Mouse (Mus musculus) midbrain, embryonic 10.5 days (tissue): ENCODE data around the gene Toporsl. TPM values are rescaled to one million over a fixed set of nuclear protein-coding genes. Genes with fewer than 3 reads are reported as not detected.
A peak's percentile ranks its signal among the peaks of the same experiment; 100 is the strongest.

Experiments used
- DNase-seq: peaks from one replicate; pipeline ENCODE4 v3.0.0-alpha.2; 2017; ENCODE audit warnings: low spot score
- H3K27ac ChIP-seq: fragments of 300-500 bp; sonication (generic); replicated peaks from 2 replicates; pipeline ENCODE4 v1.5.1; 2016; ENCODE audit warnings: mild to moderate bottlenecking
- H3K27me3 ChIP-seq: fragments of 300-500 bp; sonication (generic); 2 replicates; pipeline ENCODE4 v1.6.1; 2016; ENCODE audit warnings: low read depth, mild to moderate bottlenecking; ENCODE audit not compliant: poor library complexity, severe bottlenecking
- H3K36me3 ChIP-seq: fragments of 300-500 bp; sonication (generic); 2 replicates; pipeline ENCODE4 v1.6.1; 2016; ENCODE audit warnings: mild to moderate bottlenecking, moderate library complexity
- H3K4me1 ChIP-seq: fragments of 300-500 bp; sonication (generic); 2 replicates; pipeline ENCODE4 v1.6.1; 2016
- H3K4me3 ChIP-seq: fragments of 300-500 bp; sonication (generic); 2 replicates; pipeline ENCODE4 v1.5.1; 2016; ENCODE audit warnings: mild to moderate bottlenecking, moderate library complexity
- H3K9me3 ChIP-seq: fragments of 300-500 bp; sonication (generic); replicated peaks from 2 replicates; pipeline ENCODE4 v1.6.1; 2016; ENCODE audit warnings: mild to moderate bottlenecking
- WGBS: fragments of 180-500 bp; shearing (Covaris S2); methylation state at CpG from one replicate; pipeline ENCODE4 v1.1.7; 2016; 5-methylcytosine and 5-hydroxymethylcytosine counted together
- polyA plus RNA-seq: library from polyadenylated mRNA; unstranded; fragments of >200 nt; fragmentation: Nextera tagmentation; extraction: Ambion mirVana; gene quantifications from 2 replicates; pipeline ENCODE4 v1.2.1, GENCODE M21; 2016

The Toporsl gene
- 0.04 TPM in 1 of 2 replicates, not detected in the other for polyA plus RNA-seq

DNA sequence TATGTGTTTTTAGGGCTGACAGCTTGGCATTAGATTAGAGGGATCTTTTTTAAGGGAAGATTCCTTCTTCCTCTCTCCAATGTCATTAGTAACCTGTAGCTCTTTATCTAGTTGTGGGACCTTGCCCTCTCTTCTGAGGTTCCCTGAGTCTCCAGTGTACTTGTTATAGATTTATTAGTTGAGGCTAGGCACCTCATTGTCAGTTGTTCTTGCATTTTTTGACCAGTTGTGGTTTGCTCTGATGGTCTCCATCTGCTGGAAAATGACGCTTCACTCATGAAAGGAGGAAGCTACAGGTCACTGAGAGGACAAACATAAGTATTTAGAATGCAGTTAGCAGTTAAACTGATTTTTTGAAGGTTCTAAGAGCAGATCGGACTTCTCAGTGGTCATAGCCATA lies at the start of gene Toporsl:
TSS of gene Toporsl (plus strand) at position 348 of the 400 bp plus-strand sequence.
- Histone ChIP-seq H3K27ac (no peak within 1 kb of the TSS), H3K4me1 (no peaks in the 10 kb centered on the region), H3K9me3 (no peaks in the 10 kb centered on the region), H3K4me3 (no peak within 1 kb of the TSS), H3K27me3 (no peaks in the 10 kb centered on the region), H3K36me3 (no peaks in the 10 kb centered on the region)
- no peak for DNase-seq
- WGBS: 86% methylated on average over 2 of the region's 2 CpGs

DNA sequence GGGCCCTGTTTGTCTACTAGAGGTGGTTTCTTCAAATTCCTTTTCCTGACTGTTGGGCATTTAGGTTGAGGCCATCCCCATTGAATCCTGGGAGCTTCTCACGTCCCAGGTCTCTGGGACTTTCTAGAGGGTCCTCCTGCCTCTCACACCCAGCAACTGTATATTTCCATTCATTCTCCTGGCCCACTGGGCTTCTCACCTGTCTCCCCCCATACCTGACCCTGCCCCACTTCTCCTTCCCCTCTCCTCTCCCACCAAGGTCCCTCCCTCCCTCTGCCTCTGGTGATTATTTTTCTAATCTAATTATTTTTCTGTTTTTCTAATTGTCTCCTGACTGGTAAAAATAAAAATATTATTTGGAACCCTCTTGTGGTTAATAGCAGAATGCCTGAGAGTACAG lies 38.4 kb upstream of the Toporsl start:
- no peaks in the 10 kb centered on the region for H3K36me3 ChIP-seq
- H3K27me3 ChIP-seq: no peaks in the 10 kb centered on the region
- DNase-seq: no peak
- no peak overlapping the region for H3K4me3 ChIP-seq
- WGBS: 59% methylated on average over 1 of the region's 1 CpGs
- H3K27ac ChIP-seq: peak overlapping the region; percentile 69; the same call in 1 of the 2 replicates
- H3K9me3 ChIP-seq: no peaks in the 10 kb centered on the region
- H3K4me1 ChIP-seq: peaks cover 17% of the 10 kb centered on the region

DNA sequence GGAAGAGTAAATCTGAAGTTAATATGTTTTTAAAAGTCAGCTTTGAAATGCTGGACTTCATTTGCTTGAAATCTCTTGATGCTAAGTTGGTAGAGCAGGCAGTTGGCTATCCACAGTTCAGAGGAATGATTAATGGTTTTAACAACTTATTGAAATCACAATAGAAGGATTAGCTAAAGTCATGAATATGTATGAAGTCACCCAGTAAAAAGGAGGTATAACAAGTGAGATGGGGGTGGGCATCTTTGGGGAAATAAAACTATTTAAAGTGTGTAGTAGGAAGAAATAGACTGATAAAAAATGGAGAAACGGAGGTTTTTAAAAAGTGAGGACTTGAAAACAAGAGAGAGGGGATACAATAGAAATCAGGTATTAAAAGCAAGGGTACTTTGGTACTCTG lies 38.0 kb upstream of the Toporsl start:
- Histone ChIP-seq H3K9me3 (no peaks in the 10 kb centered on the region), H3K4me3 (no peak overlapping the region), H3K4me1 (peaks cover 17% of the 10 kb centered on the region), H3K27me3 (no peaks in the 10 kb centered on the region), H3K36me3 (no peaks in the 10 kb centered on the region), H3K27ac (peak overlapping the region; percentile 69; the same call in 1 of the 2 replicates)
- WGBS: 14% methylated on average over 1 of the region's 1 CpGs
- no peak for DNase-seq

DNA sequence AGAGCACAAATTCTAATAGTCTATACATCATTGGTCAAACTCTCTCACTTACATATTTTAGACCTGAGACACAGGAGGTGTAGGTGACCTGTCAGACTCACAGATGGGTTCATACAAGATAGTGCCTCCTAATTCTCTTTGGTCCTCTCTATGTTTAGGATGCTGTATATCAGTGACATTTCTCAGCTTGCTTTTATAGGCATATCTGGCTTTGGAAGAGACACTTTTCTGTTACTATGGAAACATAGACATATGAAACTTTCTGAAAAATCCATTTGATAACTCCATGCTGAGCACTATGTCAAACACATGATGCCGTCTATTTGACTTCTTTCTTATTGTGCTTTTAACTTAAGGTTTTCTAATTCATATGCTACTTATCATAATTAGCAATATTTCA lies 32.2 kb upstream of the Toporsl start:
- no peaks in the 10 kb centered on the region for H3K9me3 ChIP-seq
- H3K27ac ChIP-seq: no peak overlapping the region
- H3K27me3 ChIP-seq: no peaks in the 10 kb centered on the region
- no peak overlapping the region for H3K4me3 ChIP-seq
- H3K36me3 ChIP-seq: no peaks in the 10 kb centered on the region
- WGBS: 84% methylated on average over 1 of the region's 1 CpGs
- no peak for DNase-seq
- H3K4me1 ChIP-seq: no peaks in the 10 kb centered on the region

DNA sequence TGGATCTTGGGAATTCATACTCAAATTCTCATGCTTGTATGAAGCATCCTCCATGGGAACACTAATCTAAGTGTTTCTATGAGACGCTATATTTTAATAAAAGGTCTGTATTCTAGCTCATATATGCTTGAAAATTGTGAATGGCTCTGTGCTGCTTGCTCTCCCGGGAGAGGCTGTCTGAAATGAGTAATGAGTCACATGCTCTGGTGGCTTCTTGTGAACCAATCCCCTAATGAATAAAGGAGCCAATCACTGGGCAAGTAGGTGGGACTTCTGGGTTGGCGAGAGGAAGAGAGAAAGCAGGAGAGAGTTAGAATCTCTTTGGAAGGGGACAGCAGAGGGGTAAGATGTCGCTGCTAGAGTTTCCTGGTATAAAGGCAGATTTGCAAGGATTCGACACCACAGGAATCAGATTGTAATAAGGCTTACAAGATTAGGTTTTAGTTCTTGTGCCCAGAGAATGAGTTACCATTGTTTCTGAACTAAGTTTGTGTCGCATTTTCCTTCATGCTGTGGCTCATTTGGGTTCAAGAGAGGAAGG lies 9.8 kb upstream of the Toporsl start:
- Histone ChIP-seq H3K4me1 (no peaks in the 10 kb centered on the region), H3K4me3 (no peak overlapping the region), H3K27me3 (no peaks in the 10 kb centered on the region), H3K27ac (no peak overlapping the region), H3K9me3 (no peaks in the 10 kb centered on the region), H3K36me3 (no peaks in the 10 kb centered on the region)
- no peak for DNase-seq
- WGBS: 76% methylated on average over 6 of the region's 6 CpGs

DNA sequence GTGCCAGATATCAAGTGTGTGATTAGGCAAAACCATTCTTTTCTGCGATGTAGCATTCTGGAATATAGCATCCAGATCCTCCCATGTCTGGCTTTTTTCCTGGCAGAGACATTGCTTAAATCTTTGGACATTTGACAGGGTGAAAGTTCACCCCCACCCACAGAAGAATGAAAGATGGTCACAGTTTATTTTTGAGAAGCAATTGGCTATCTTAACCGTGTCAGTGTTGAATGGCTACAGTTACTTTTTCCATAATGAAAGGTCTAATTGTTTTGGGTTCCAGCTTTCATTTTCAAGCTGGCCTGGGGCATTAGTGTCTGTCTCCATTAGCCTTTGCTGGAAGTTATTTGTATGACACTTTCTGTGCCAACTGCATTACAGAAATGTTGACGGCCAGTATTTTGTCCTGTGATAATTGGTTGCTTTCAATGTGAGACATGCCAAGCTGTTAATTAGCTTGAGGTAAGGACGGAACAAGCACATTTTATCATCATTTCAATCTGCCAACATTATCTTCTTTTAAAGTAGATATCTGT lies 2.2 kb upstream of the Toporsl start:
- DNase-seq: no peak

DNA sequence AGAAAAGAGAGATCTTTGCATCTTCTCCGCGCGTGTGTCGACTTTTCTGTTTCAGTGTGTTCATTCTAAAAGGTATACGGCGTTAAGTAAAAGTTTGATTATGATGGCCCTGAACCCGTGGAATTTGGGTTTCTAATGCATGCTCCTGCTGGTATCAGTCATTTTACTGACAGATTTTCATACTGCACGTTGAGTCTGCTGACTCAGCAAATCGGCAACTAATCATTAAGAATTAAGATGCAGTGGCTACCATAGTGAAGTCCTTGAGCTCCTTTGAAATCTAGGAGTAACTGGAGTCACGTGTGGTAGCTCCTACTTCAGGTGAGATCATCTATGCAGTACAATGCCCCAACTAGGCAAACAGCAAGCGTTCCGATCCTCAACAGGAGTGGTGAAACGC lies 1.4 kb upstream of the Toporsl start:
- WGBS: 93% methylated on average over 13 of the region's 13 CpGs
- H3K27ac ChIP-seq: no peak overlapping the region
- no peak for DNase-seq

More for the DNA sequence above, 2.2 kb upstream of the Toporsl start:
- Histone ChIP-seq H3K36me3 (no peaks in the 10 kb centered on the region), H3K4me1 (no peaks in the 10 kb centered on the region), H3K27me3 (no peaks in the 10 kb centered on the region), H3K27ac (no peak overlapping the region), H3K4me3 (no peak overlapping the region), H3K9me3 (no peaks in the 10 kb centered on the region)
- 88% methylated on average over 4 of the region's 4 CpGs for WGBS

DNA sequence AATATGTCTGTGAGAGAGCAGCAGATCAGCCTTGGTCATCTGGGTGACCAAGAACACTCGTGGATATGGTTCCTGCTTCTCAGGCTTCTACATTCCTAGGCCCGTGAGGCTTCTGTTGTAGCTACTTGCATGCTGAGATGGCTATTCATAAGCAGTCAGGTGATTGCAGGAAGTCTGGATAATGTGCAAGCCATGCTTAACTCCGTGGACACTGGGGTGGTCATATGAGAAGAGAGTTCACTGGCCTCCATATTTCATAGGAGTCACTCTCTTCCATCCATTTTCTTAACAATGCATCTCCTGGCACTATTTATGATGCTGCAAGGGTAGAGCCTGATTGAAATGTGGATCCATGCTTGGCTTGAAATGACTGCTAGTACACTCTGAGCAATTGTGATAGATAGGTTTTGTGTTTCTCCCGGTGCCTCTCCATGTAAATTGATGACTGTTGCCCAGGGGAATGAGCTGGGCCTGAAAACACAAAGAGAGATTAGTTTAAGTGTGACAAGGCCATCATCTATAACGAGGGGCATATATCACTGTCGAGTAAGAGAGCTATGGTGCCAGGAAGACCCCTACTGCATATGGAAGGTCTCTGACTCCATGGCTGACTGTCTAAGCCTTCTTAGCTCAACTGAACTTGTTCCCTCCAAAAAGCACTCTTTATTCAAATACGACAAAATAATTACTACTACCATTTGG lies 2.3 kb downstream of the Toporsl start:
- 79% methylated on average over 7 of the region's 7 CpGs for WGBS
- Histone ChIP-seq H3K27ac (no peak overlapping the region), H3K4me1 (no peaks in the 10 kb centered on the region), H3K27me3 (no peaks in the 10 kb centered on the region), H3K9me3 (no peaks in the 10 kb centered on the region), H3K4me3 (no peak overlapping the region), H3K36me3 (no peaks in the 10 kb centered on the region)
- DNase-seq: no peak

More for the DNA sequence above, 1.4 kb upstream of the Toporsl start:
- H3K9me3 ChIP-seq: no peaks in the 10 kb centered on the region
- H3K27me3 ChIP-seq: no peaks in the 10 kb centered on the region
- H3K36me3 ChIP-seq: no peaks in the 10 kb centered on the region
- H3K4me3 ChIP-seq: no peak overlapping the region
- no peaks in the 10 kb centered on the region for H3K4me1 ChIP-seq

DNA sequence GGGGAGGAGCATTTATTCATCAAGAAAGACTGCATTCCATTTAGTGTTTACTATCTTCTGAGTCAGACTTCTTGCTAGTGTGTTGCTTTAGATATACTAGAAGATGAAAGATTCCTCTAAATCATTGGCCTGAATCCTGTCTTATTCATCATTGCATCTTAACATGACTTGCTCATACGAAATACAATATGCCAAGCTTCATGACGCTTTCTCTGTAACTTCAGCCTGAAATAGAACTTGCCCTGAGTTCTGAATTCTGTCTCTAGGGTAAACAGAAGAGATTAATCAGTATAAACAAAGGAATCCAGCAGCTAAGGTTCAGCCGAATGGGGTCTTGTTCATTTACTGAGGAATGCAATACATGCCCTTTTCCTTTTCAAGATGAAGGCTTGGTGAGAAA lies 10.8 kb downstream of the Toporsl start:
- Histone ChIP-seq H3K4me1 (no peaks in the 10 kb centered on the region), H3K9me3 (no peaks in the 10 kb centered on the region), H3K4me3 (no peak overlapping the region), H3K27me3 (no peaks in the 10 kb centered on the region), H3K36me3 (no peaks in the 10 kb centered on the region), H3K27ac (no peak overlapping the region)
- WGBS: 72% methylated on average over 3 of the region's 3 CpGs
- no peak for DNase-seq

DNA sequence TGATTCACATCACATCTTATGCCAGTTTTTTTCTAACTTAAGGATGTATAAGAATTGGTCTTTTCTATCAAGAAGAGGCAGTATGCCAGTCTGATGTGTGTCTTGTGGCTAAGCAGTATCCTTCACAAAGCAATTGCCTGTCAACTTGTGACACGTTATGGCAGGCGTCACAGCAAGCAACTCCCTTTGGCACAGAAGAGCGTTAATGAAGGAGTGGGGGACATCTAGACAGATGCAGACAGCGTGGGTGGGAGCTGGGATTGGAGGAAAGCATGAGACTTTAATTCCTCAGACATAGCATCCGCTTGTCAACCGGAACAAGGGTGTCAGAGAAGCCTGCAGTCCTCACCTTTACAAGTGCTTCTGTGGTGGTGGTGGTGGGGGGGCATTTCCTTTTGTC lies 38.9 kb downstream of the Toporsl start:
- Histone ChIP-seq H3K27me3 (no peaks in the 10 kb centered on the region), H3K36me3 (no peaks in the 10 kb centered on the region), H3K27ac (no peak overlapping the region), H3K9me3 (no peaks in the 10 kb centered on the region), H3K4me1 (no peaks in the 10 kb centered on the region), H3K4me3 (no peak overlapping the region)
- no peak for DNase-seq
- 89% methylated on average over 6 of the region's 6 CpGs for WGBS

DNA sequence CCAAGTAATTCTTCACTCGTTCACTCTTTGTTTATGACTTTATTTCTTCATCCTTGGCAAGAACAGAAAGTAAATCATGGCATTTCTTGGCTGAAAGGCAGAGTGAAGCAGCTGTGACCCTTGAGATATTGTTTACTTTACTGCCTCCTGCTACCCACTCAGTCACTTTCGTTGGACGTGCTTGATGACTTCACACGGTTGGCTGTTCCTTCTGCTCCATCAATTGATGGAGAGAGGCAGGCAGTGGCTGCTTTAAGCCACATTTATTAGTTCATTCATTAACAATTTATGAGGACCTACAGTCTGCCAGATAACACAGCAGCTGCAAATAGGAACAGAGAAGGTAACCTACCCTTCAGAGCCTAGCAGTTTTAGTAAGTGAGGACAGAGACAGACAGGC lies 51.7 kb downstream of the Toporsl start:
- H3K4me1 ChIP-seq: no peaks in the 10 kb centered on the region
- H3K36me3 ChIP-seq: no peaks in the 10 kb centered on the region
- no peak for DNase-seq
- H3K9me3 ChIP-seq: no peaks in the 10 kb centered on the region
- 81% methylated on average over 4 of the region's 4 CpGs for WGBS
- no peak overlapping the region for H3K4me3 ChIP-seq
- H3K27ac ChIP-seq: no peak overlapping the region
- H3K27me3 ChIP-seq: no peaks in the 10 kb centered on the region

DNA sequence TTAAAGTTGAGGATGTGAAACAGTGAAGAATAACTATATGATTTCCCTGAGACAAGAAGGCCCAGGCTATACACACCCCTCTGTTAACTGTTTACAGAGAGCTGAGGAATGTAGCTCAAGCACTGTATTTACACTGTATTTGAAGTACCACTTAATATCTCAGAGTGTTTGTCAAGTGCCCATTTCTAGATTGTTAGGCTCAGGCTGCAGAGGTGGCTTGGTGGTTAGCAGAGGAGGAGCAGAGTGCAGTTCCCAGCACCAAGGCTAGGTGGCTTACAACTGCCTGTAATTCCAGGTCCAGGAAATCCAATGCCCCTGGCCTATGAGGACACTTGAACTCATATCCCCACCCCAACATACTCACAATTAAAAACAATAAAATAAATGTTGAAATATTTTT lies 63.6 kb downstream of the Toporsl start:
- H3K27ac ChIP-seq: no peak overlapping the region
- H3K9me3 ChIP-seq: no peaks in the 10 kb centered on the region
- H3K36me3 ChIP-seq: no peaks in the 10 kb centered on the region
- no peak overlapping the region for H3K4me3 ChIP-seq
- peaks cover 14% of the 10 kb centered on the region for H3K4me1 ChIP-seq
- DNase-seq: no peak
- no peaks in the 10 kb centered on the region for H3K27me3 ChIP-seq

DNA sequence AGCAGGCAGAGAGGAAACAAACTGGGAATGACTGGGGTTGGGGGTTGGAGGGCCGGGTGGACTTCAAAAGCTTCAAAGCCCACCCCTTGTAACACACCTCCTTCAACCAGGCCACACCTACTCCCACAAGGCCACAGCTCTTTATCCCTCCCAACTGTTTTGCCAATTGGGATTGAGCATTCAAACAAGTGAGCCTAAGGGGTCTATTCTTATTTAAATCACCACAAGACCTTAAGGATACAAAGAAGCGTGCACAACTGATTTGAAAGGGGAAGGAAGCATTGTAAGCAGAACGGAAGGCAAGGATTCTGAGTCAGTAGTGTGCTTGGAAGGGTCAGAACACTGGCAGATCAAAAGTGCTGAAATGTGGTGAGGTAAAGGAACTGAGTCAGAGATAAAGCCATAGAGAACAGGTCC lies 64.6 kb downstream of the Toporsl start:
- Histone ChIP-seq H3K27me3 (no peaks in the 10 kb centered on the region), H3K4me1 (peaks cover 14% of the 10 kb centered on the region), H3K36me3 (no peaks in the 10 kb centered on the region), H3K9me3 (no peaks in the 10 kb centered on the region), H3K4me3 (peak overlapping the region; percentile 11; the same call in 1 of the 2 replicates), H3K27ac (peak overlapping the region; percentile 65)
- peak; percentile 37 for DNase-seq
- 18% methylated on average over 3 of the region's 3 CpGs for WGBS
